Mouse (Mus musculus): ENCODE results near the gene Kcnj10. TPM values are rescaled to one million over a fixed set of nuclear protein-coding genes. Genes with fewer than 3 reads are reported as not detected.
A peak's percentile ranks its signal among the peaks of the same experiment; 100 is the strongest.

The Kcnj10 gene
- polyA plus RNA-seq, 1 experiment from 2014 or later = 1.6 TPM

DNA sequence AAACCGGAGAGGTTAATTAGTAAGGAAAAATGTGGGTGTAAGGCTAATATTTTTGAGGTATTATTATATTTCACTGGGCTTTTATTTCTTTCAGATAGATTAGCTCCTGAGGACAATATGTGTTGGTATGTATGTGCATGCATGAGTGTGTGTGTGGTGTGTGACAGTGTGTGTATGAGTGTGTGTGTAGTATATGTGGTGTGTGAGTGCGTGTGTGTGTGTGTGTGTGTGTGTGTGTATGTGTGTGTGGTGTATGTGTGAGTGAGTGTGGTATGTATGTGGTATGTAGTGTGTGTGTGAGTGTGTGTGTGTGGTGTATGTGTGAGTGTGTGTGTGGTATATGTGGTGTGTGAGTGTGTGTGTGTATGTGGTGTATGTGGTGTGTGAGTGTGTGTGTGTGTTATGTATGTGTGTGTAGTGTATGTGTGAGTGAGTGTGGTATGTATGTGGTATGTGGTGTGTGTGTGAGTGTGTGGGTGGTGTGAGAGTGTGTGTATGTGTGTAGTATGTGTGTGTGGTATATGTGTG lies 51.7 kb downstream of the Kcnj10 start:
- H3K27ac ChIP-seq (ENCODE audit: low read depth, low read length) = no peak overlapping the region
- no peak overlapping the region; the same call in 1 of the 2 replicates for H3K4me2 ChIP-seq (ENCODE audit: low read length)
- ATAC-seq (peak; percentile 27; the same call in 1 of the 2 replicates), DNase-seq (ENCODE audit: low spot score) (no peak)
- WGBS = 59% methylated on average over 2 of the region's 2 CpGs
- H3K4me3 ChIP-seq (ENCODE audit: low read depth, low read length) = no peak overlapping the region
- no peaks in the 10 kb centered on the region for H3K27me3 ChIP-seq (replicated peaks; ENCODE audit: control insufficient read depth, insufficient read depth, low read length)
- H3K4me1 ChIP-seq (ENCODE audit: control insufficient read depth, insufficient read depth, low read length) = peaks cover 8% of the 10 kb centered on the region; the same call in 1 of the 2 replicates
- H3K9ac ChIP-seq (ENCODE audit: low read length) = no peak overlapping the region
- no peaks in the 10 kb centered on the region for H3K36me3 ChIP-seq (ENCODE audit: control insufficient read depth, insufficient read depth, low read length)
- H3K9me3 ChIP-seq (replicated peaks; ENCODE audit: control insufficient read depth, low read length) = no peaks in the 10 kb centered on the region

GRCm38 (mm10) chr1:172393739-172394138 lies 52.7 kb downstream of the Kcnj10 start:
- WGBS = 29% methylated on average over 8 of the region's 8 CpGs
- H3K4me3 ChIP-seq (ENCODE audit: low read depth, low read length) = no peak overlapping the region
- no peaks in the 10 kb centered on the region for H3K9me3 ChIP-seq (replicated peaks; ENCODE audit: control insufficient read depth, low read length)
- DNase-seq (ENCODE audit: low spot score) = peak; percentile 64
- no peaks in the 10 kb centered on the region for H3K27me3 ChIP-seq (replicated peaks; ENCODE audit: control insufficient read depth, insufficient read depth, low read length)
- H3K4me2 ChIP-seq (ENCODE audit: low read length) = no peak overlapping the region
- no peak overlapping the region for H3K9ac ChIP-seq (ENCODE audit: low read length)
- ATAC-seq = no peak
- no peak overlapping the region for H3K27ac ChIP-seq (ENCODE audit: low read depth, low read length)
- H3K36me3 ChIP-seq (ENCODE audit: control insufficient read depth, insufficient read depth, low read length) = no peaks in the 10 kb centered on the region
- peaks cover 8% of the 10 kb centered on the region; the same call in 1 of the 2 replicates for H3K4me1 ChIP-seq (ENCODE audit: control insufficient read depth, insufficient read depth, low read length)

- Histone ChIP-seq H3K4me1 (ENCODE audit: control insufficient read depth, insufficient read depth, low read length) (peaks cover 1% of the 10 kb centered on the region; the same call in 1 of the 2 replicates), H3K4me3 (ENCODE audit: low read depth, low read length) (no peak overlapping the region), H3K9me3 (replicated peaks; ENCODE audit: control insufficient read depth, low read length) (no peaks in the 10 kb centered on the region), H3K9ac (ENCODE audit: low read length) (no peak overlapping the region), H3K27ac (ENCODE audit: low read depth, low read length) (no peak overlapping the region), H3K36me3 (ENCODE audit: control insufficient read depth, insufficient read depth, low read length) (no peaks in the 10 kb centered on the region), H3K27me3 (replicated peaks; ENCODE audit: control insufficient read depth, insufficient read depth, low read length) (no peaks in the 10 kb centered on the region), H3K4me2 (ENCODE audit: low read length) (no peak overlapping the region)
- 65% methylated on average over 9 of the region's 9 CpGs for WGBS
- no peak for DNase-seq (ENCODE audit: low spot score)
- no peak for ATAC-seq
Measured at GRCm38 (mm10) chr1:172396996-172397752, 56.2 kb downstream of the Kcnj10 start.

DNA sequence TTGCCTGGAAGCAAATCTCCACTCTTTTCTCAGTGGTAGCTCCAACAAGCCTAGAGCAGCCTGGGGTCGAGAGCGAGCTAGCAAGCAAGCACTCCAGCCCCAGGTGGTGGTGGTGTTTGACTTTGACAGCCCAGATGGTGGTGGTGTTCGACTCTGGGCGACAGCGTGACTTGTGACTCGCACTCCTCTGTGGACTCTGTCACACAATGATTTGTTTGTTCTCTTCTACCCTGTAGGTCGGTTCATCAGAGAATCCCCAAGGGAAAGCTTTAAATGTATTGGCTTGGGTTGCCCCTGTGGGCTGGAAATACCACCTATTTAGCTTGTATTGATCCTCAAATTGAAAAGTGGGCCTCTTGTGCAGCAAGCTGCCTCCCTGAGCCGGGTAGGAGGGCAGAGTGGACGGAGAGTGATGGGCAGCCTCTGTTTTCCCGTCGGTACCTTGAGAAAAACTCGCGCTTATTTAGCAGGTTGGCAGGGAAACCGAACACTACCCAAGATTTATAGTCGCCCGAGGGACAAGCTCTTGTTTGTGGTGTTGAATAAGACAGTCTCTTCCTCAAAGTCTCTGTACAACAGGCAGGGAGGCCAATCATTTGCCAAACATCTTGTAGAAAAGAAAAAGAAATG lies 65.2 kb downstream of the Kcnj10 start:
- H3K27me3 ChIP-seq (replicated peaks; ENCODE audit: control insufficient read depth, insufficient read depth, low read length) = no peaks in the 10 kb centered on the region
- no peaks in the 10 kb centered on the region for H3K4me1 ChIP-seq (ENCODE audit: control insufficient read depth, insufficient read depth, low read length)
- H3K9ac ChIP-seq (ENCODE audit: low read length) = no peak overlapping the region
- no peak for ATAC-seq
- no peak for DNase-seq (ENCODE audit: low spot score)
- no peaks in the 10 kb centered on the region for H3K36me3 ChIP-seq (ENCODE audit: control insufficient read depth, insufficient read depth, low read length)
- H3K4me3 ChIP-seq (ENCODE audit: low read depth, low read length) = no peak overlapping the region
- 50% methylated on average over 16 of the region's 16 CpGs for WGBS
- H3K9me3 ChIP-seq (replicated peaks; ENCODE audit: control insufficient read depth, low read length) = no peaks in the 10 kb centered on the region
- H3K27ac ChIP-seq (ENCODE audit: low read depth, low read length) = no peak overlapping the region
- H3K4me2 ChIP-seq (ENCODE audit: low read length) = no peak overlapping the region

- Histone ChIP-seq H3K9ac (ENCODE audit: low read length) (no peak overlapping the region), H3K4me3 (ENCODE audit: low read depth, low read length) (no peak overlapping the region), H3K9me3 (replicated peaks; ENCODE audit: control insufficient read depth, low read length) (no peaks in the 10 kb centered on the region), H3K4me1 (ENCODE audit: control insufficient read depth, insufficient read depth, low read length) (no peaks in the 10 kb centered on the region), H3K27me3 (replicated peaks; ENCODE audit: control insufficient read depth, insufficient read depth, low read length) (no peaks in the 10 kb centered on the region), H3K27ac (ENCODE audit: low read depth, low read length) (no peak overlapping the region), H3K4me2 (ENCODE audit: low read length) (no peak overlapping the region), H3K36me3 (ENCODE audit: control insufficient read depth, insufficient read depth, low read length) (no peaks in the 10 kb centered on the region)
- DNase-seq (ENCODE audit: low spot score) (peak; percentile 84), ATAC-seq (peak; percentile 56; the same call in 1 of the 2 replicates)
- WGBS = 6% methylated on average over 6 of the region's 6 CpGs
Measured at GRCm38 (mm10) chr1:172408996-172409395, 68.0 kb downstream of the Kcnj10 start.

DNA sequence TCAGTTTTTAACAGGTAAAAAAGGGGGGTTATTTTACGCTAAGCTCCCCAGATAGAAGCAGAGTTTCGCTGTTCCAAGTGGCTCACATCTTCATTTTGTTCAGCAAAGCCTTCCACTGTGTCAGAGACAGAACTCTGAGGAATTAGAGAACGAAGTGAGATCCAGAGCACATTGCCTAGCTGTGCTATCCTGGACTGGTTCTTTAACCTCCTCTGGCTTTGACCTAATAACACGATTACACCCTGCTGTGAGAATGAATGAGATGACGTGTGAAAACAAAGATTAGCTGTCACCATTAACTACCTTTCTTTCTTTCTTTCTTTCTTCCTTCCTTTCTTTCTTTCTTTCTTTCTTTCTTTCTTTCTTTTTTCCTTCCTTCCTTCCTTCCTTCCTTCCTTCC lies 68.4 kb downstream of the Kcnj10 start:
- 7% methylated on average over 5 of the region's 5 CpGs for WGBS
- Histone ChIP-seq H3K9ac (ENCODE audit: low read length) (no peak overlapping the region), H3K27ac (ENCODE audit: low read depth, low read length) (no peak overlapping the region), H3K9me3 (replicated peaks; ENCODE audit: control insufficient read depth, low read length) (no peaks in the 10 kb centered on the region), H3K4me2 (ENCODE audit: low read length) (no peak overlapping the region), H3K27me3 (replicated peaks; ENCODE audit: control insufficient read depth, insufficient read depth, low read length) (no peaks in the 10 kb centered on the region), H3K36me3 (ENCODE audit: control insufficient read depth, insufficient read depth, low read length) (no peaks in the 10 kb centered on the region), H3K4me1 (ENCODE audit: control insufficient read depth, insufficient read depth, low read length) (no peaks in the 10 kb centered on the region), H3K4me3 (ENCODE audit: low read depth, low read length) (no peak overlapping the region)
- no peak for ATAC-seq
- peak; percentile 13 for DNase-seq (ENCODE audit: low spot score)

GRCm38 (mm10) chr1:172410806-172411205 lies 69.8 kb downstream of the Kcnj10 start:
- no peak overlapping the region for H3K27ac ChIP-seq (ENCODE audit: low read depth, low read length)
- no peaks in the 10 kb centered on the region for H3K4me1 ChIP-seq (ENCODE audit: control insufficient read depth, insufficient read depth, low read length)
- no peak overlapping the region for H3K4me3 ChIP-seq (ENCODE audit: low read depth, low read length)
- H3K9me3 ChIP-seq (replicated peaks; ENCODE audit: control insufficient read depth, low read length) = no peaks in the 10 kb centered on the region
- peak; percentile 64 for DNase-seq (ENCODE audit: low spot score)
- H3K36me3 ChIP-seq (ENCODE audit: control insufficient read depth, insufficient read depth, low read length) = no peaks in the 10 kb centered on the region
- no peaks in the 10 kb centered on the region for H3K27me3 ChIP-seq (replicated peaks; ENCODE audit: control insufficient read depth, insufficient read depth, low read length)
- no peak overlapping the region for H3K9ac ChIP-seq (ENCODE audit: low read length)
- ATAC-seq = no peak
- 7% methylated on average over 4 of the region's 4 CpGs for WGBS
- H3K4me2 ChIP-seq (ENCODE audit: low read length) = no peak overlapping the region

DNA sequence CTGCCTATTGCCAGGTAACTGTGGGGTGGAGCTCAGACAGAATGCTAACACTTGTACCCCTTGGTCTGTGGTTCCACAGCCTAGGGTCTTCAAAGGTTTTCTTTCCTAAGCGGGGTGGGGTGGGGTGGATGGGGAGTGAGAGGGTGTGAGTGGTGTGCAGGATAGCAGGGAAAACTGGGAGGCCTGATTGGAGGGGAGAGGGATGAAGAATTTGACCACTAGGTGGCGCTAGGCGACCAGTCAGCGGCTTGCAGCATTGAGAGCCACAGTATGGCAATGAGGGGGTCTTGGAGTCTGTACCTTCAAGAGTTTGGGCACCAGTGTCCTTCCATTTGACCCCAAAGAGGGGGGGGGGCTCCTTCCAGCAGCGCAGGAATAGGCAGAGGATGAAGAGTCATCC lies 71.2 kb downstream of the Kcnj10 start:
- no peak overlapping the region for H3K4me3 ChIP-seq (ENCODE audit: low read depth, low read length)
- no peaks in the 10 kb centered on the region for H3K9me3 ChIP-seq (replicated peaks; ENCODE audit: control insufficient read depth, low read length)
- DNase-seq (ENCODE audit: low spot score) (peak; percentile 80), ATAC-seq (peak; percentile 90)
- no peak overlapping the region for H3K9ac ChIP-seq (ENCODE audit: low read length)
- no peaks in the 10 kb centered on the region for H3K36me3 ChIP-seq (ENCODE audit: control insufficient read depth, insufficient read depth, low read length)
- 2% methylated on average over 5 of the region's 5 CpGs for WGBS
- no peak overlapping the region for H3K4me2 ChIP-seq (ENCODE audit: low read length)
- no peaks in the 10 kb centered on the region for H3K4me1 ChIP-seq (ENCODE audit: control insufficient read depth, insufficient read depth, low read length)
- H3K27ac ChIP-seq (ENCODE audit: low read depth, low read length) = no peak overlapping the region
- no peaks in the 10 kb centered on the region for H3K27me3 ChIP-seq (replicated peaks; ENCODE audit: control insufficient read depth, insufficient read depth, low read length)
